Mouse (Mus musculus): Measurements from ENCODE around the gene Ppp1r18. TPM values are rescaled to one million over a fixed set of nuclear protein-coding genes. Genes with fewer than 3 reads are reported as not detected.

Gene Ppp1r18
- polyA plus RNA-seq, 1 experiment from 2014 or later = 22.2 TPM

- H3K4me3 ChIP-seq (ENCODE audit: low read length) = peak overlapping the region; percentile 85
- H3K9ac ChIP-seq (replicated peaks; ENCODE audit: low read length) = peak overlapping the region; percentile 98
- peak overlapping the region; percentile 95 for H3K27ac ChIP-seq (ENCODE audit: low read length)
- peaks cover 30% of the 10 kb centered on the region for H3K4me1 ChIP-seq (ENCODE audit: insufficient read depth, low read length)
- no peaks in the 10 kb centered on the region for H3K9me3 ChIP-seq (ENCODE audit: low read length)
- peaks cover 18% of the 10 kb centered on the region; the same call in 1 of the 2 replicates for H3K36me3 ChIP-seq (ENCODE audit: insufficient read depth, low read length)
- peak overlapping the region; percentile 70 for H3K4me2 ChIP-seq (replicated peaks; ENCODE audit: low read depth, low read length)
- WGBS = 0% methylated on average over 8 of the region's 8 CpGs
- ATAC-seq (ENCODE audit: low FRiP score, low TSS enrichment) = no peak
- H3K27me3 ChIP-seq (ENCODE audit: insufficient read depth, low read length) = no peaks in the 10 kb centered on the region
These were observed 51.7 kb downstream of the Ppp1r18 start for GRCm38 (mm10) chr17:35917143-35917462.

GRCm38 (mm10) chr17:35917463-35918251 lies 52.3 kb downstream of the Ppp1r18 start:
- WGBS = 0% methylated on average over 13 of the region's 13 CpGs
- H3K27ac ChIP-seq (ENCODE audit: low read length) = peak overlapping the region; percentile 95

GRCm38 (mm10) chr17:35918276-35919059 lies 53.1 kb downstream of the Ppp1r18 start:
- under 1% methylated on average over 11 of the region's 11 CpGs for WGBS
- no peak for ATAC-seq (ENCODE audit: low FRiP score, low TSS enrichment)

More at GRCm38 (mm10) chr17:35917463-35918251, 52.3 kb downstream of the Ppp1r18 start:
- Histone ChIP-seq H3K36me3 (ENCODE audit: insufficient read depth, low read length) (peaks cover 16% of the 10 kb centered on the region; the same call in 1 of the 2 replicates), H3K27me3 (ENCODE audit: insufficient read depth, low read length) (no peaks in the 10 kb centered on the region), H3K4me1 (ENCODE audit: insufficient read depth, low read length) (peaks cover 30% of the 10 kb centered on the region), H3K9me3 (ENCODE audit: low read length) (no peaks in the 10 kb centered on the region), H3K9ac (replicated peaks; ENCODE audit: low read length) (peak overlapping the region; percentile 98), H3K4me2 (replicated peaks; ENCODE audit: low read depth, low read length) (peak overlapping the region; percentile 70), H3K4me3 (ENCODE audit: low read length) (peak overlapping the region; percentile 85)
- no peak for ATAC-seq (ENCODE audit: low FRiP score, low TSS enrichment)

GRCm38 (mm10) chr17:35919060-35919715 lies 53.8 kb downstream of the Ppp1r18 start:
- H3K4me1 ChIP-seq (ENCODE audit: insufficient read depth, low read length) = peaks cover 30% of the 10 kb centered on the region
- WGBS = 7% methylated on average over 7 of the region's 7 CpGs
- H3K4me2 ChIP-seq (replicated peaks; ENCODE audit: low read depth, low read length) = peak overlapping the region; percentile 70
- H3K9me3 ChIP-seq (ENCODE audit: low read length) = no peaks in the 10 kb centered on the region
- H3K27ac ChIP-seq (ENCODE audit: low read length) = peak overlapping the region; percentile 95
- ATAC-seq (ENCODE audit: low FRiP score, low TSS enrichment) = peak; percentile 28; the same call in 1 of the 2 replicates
- H3K9ac ChIP-seq (replicated peaks; ENCODE audit: low read length) = peak overlapping the region; percentile 84
- H3K4me3 ChIP-seq (ENCODE audit: low read length) = peak overlapping the region; percentile 85
- peaks cover 15% of the 10 kb centered on the region for H3K36me3 ChIP-seq (ENCODE audit: insufficient read depth, low read length)
- no peaks in the 10 kb centered on the region for H3K27me3 ChIP-seq (ENCODE audit: insufficient read depth, low read length)

More at GRCm38 (mm10) chr17:35918276-35919059, 53.1 kb downstream of the Ppp1r18 start:
- Histone ChIP-seq H3K9me3 (ENCODE audit: low read length) (no peaks in the 10 kb centered on the region), H3K9ac (replicated peaks; ENCODE audit: low read length) (peak overlapping the region; percentile 98), H3K27me3 (ENCODE audit: insufficient read depth, low read length) (no peaks in the 10 kb centered on the region), H3K36me3 (ENCODE audit: insufficient read depth, low read length) (peaks cover 12% of the 10 kb centered on the region), H3K27ac (ENCODE audit: low read length) (peak overlapping the region; percentile 95), H3K4me1 (ENCODE audit: insufficient read depth, low read length) (peaks cover 30% of the 10 kb centered on the region), H3K4me2 (replicated peaks; ENCODE audit: low read depth, low read length) (peak overlapping the region; percentile 70), H3K4me3 (ENCODE audit: low read length) (peak overlapping the region; percentile 85)

GRCm38 (mm10) chr17:35919864-35920301 lies 54.5 kb downstream of the Ppp1r18 start:
- peak overlapping the region; percentile 70 for H3K4me2 ChIP-seq (replicated peaks; ENCODE audit: low read depth, low read length)
- peak overlapping the region; percentile 84 for H3K9ac ChIP-seq (replicated peaks; ENCODE audit: low read length)
- peaks cover 29% of the 10 kb centered on the region for H3K4me1 ChIP-seq (ENCODE audit: insufficient read depth, low read length)
- H3K36me3 ChIP-seq (ENCODE audit: insufficient read depth, low read length) = peaks cover 18% of the 10 kb centered on the region
- H3K27ac ChIP-seq (ENCODE audit: low read length) = peak overlapping the region; percentile 95
- WGBS = 42% methylated on average over 6 of the region's 6 CpGs
- no peaks in the 10 kb centered on the region for H3K9me3 ChIP-seq (ENCODE audit: low read length)
- peak overlapping the region; percentile 85 for H3K4me3 ChIP-seq (ENCODE audit: low read length)
- no peaks in the 10 kb centered on the region for H3K27me3 ChIP-seq (ENCODE audit: insufficient read depth, low read length)
- ATAC-seq (ENCODE audit: low FRiP score, low TSS enrichment) = no peak

GRCm38 (mm10) chr17:35920384-35920783 lies 55.0 kb downstream of the Ppp1r18 start:
- H3K4me2 ChIP-seq (replicated peaks; ENCODE audit: low read depth, low read length) = no peak overlapping the region
- H3K4me3 ChIP-seq (ENCODE audit: low read length) = no peak overlapping the region
- H3K27me3 ChIP-seq (ENCODE audit: insufficient read depth, low read length) = no peaks in the 10 kb centered on the region
- H3K27ac ChIP-seq (ENCODE audit: low read length) = peak overlapping the region; percentile 95
- 81% methylated on average over 1 of the region's 1 CpGs for WGBS
- peaks cover 24% of the 10 kb centered on the region for H3K4me1 ChIP-seq (ENCODE audit: insufficient read depth, low read length)
- ATAC-seq (ENCODE audit: low FRiP score, low TSS enrichment) = no peak
- H3K9ac ChIP-seq (replicated peaks; ENCODE audit: low read length) = peak overlapping the region; percentile 84; the same call in 1 of the 2 replicates
- peaks cover 22% of the 10 kb centered on the region for H3K36me3 ChIP-seq (ENCODE audit: insufficient read depth, low read length)
- no peaks in the 10 kb centered on the region for H3K9me3 ChIP-seq (ENCODE audit: low read length)

GRCm38 (mm10) chr17:35920862-35921562 lies 55.6 kb downstream of the Ppp1r18 start:
- no peak for ATAC-seq (ENCODE audit: low FRiP score, low TSS enrichment)
- peaks cover 25% of the 10 kb centered on the region for H3K36me3 ChIP-seq (ENCODE audit: insufficient read depth, low read length)
- H3K9me3 ChIP-seq (ENCODE audit: low read length) = no peaks in the 10 kb centered on the region
- H3K27me3 ChIP-seq (ENCODE audit: insufficient read depth, low read length) = no peaks in the 10 kb centered on the region
- 0 out of 2 replicates have a peak overlapping the region, but pooled peaks have one; percentile 6 for H3K9ac ChIP-seq (replicated peaks; ENCODE audit: low read length)
- H3K27ac ChIP-seq (ENCODE audit: low read length) = peak overlapping the region; percentile 95
- 70% methylated on average over 5 of the region's 5 CpGs for WGBS
- H3K4me2 ChIP-seq (replicated peaks; ENCODE audit: low read depth, low read length) = no peak overlapping the region
- H3K4me3 ChIP-seq (ENCODE audit: low read length) = no peak overlapping the region
- peaks cover 21% of the 10 kb centered on the region for H3K4me1 ChIP-seq (ENCODE audit: insufficient read depth, low read length)

- Histone ChIP-seq H3K4me3 (ENCODE audit: low read length) (no peak overlapping the region), H3K27ac (ENCODE audit: low read length) (no peak overlapping the region), H3K4me2 (replicated peaks; ENCODE audit: low read depth, low read length) (no peak overlapping the region), H3K36me3 (ENCODE audit: insufficient read depth, low read length) (peaks cover 32% of the 10 kb centered on the region), H3K9me3 (ENCODE audit: low read length) (no peaks in the 10 kb centered on the region), H3K4me1 (ENCODE audit: insufficient read depth, low read length) (peaks cover 21% of the 10 kb centered on the region), H3K9ac (replicated peaks; ENCODE audit: low read length) (no peak overlapping the region), H3K27me3 (ENCODE audit: insufficient read depth, low read length) (no peaks in the 10 kb centered on the region)
- 71% methylated on average over 4 of the region's 4 CpGs for WGBS
- no peak for ATAC-seq (ENCODE audit: low FRiP score, low TSS enrichment)
These were observed 56.3 kb downstream of the Ppp1r18 start for GRCm38 (mm10) chr17:35921710-35922109.

GRCm38 (mm10) chr17:35922566-35922965 lies 57.2 kb downstream of the Ppp1r18 start:
- Histone ChIP-seq H3K4me2 (replicated peaks; ENCODE audit: low read depth, low read length) (no peak overlapping the region), H3K9ac (replicated peaks; ENCODE audit: low read length) (no peak overlapping the region), H3K4me1 (ENCODE audit: insufficient read depth, low read length) (peaks cover 21% of the 10 kb centered on the region), H3K36me3 (ENCODE audit: insufficient read depth, low read length) (peaks cover 37% of the 10 kb centered on the region), H3K9me3 (ENCODE audit: low read length) (no peaks in the 10 kb centered on the region), H3K4me3 (ENCODE audit: low read length) (no peak overlapping the region), H3K27me3 (ENCODE audit: insufficient read depth, low read length) (no peaks in the 10 kb centered on the region), H3K27ac (ENCODE audit: low read length) (no peak overlapping the region)
- no peak for ATAC-seq (ENCODE audit: low FRiP score, low TSS enrichment)
- 80% methylated on average over 3 of the region's 3 CpGs for WGBS

All from kidney, embryonic 16.5 days (tissue).